Mouse (Mus musculus): Measurements from ENCODE around the gene Etfrf1. TPM values are rescaled to one million over a fixed set of nuclear protein-coding genes. Genes with fewer than 3 reads are reported as not detected.
A peak's percentile ranks its signal among the peaks of the same experiment; 100 is the strongest.

The Etfrf1 gene
- polyA plus RNA-seq, 1 experiment from 2014 or later = 43.1 TPM

DNA sequence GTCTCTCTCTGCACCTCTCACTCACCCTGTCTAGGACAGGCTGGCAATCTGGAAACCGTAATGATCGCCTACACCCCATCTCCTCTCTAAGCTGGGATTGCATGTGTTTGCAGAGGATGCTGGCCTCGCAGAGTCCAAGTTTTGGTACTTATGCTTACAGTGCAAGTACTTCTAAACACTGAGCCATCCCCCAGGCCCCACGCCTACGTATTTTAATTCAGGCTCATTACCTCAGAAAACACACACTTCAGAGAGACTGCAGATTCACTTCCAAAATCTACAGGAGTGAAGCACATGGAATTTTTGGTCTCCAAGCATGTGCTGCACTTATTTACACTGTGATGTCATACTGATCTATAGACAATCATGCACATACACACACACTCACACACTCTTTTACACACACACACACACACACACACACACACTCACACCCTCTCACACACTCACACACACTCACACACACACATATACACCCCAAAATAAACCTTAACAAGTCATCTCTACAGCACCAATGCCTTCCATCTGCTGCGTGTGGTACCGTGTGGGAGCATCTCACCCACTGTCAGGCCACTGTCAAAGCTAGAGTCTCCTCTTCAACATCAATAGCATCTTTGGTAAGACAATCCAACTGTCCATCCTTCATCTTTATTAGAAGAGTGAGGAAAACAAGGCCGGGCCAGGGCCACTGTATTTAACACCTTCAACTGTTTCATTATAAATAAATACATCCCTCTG lies 12.8 kb upstream of the Etfrf1 start:
- H3K27me3 ChIP-seq (replicated peaks) = no peaks in the 10 kb centered on the region
- no peak overlapping the region for H3K4me2 ChIP-seq (replicated peaks)
- no peak overlapping the region for H3K4me3 ChIP-seq (replicated peaks)
- no peaks in the 10 kb centered on the region for H3K36me3 ChIP-seq
- H3K27ac ChIP-seq = no peak overlapping the region
- no peaks in the 10 kb centered on the region for H3K9me3 ChIP-seq
- H3K9ac ChIP-seq = no peak overlapping the region
- ATAC-seq = no peak
- WGBS = 89% methylated on average over 8 of the region's 8 CpGs
- no peaks in the 10 kb centered on the region for H3K4me1 ChIP-seq (replicated peaks)

DNA sequence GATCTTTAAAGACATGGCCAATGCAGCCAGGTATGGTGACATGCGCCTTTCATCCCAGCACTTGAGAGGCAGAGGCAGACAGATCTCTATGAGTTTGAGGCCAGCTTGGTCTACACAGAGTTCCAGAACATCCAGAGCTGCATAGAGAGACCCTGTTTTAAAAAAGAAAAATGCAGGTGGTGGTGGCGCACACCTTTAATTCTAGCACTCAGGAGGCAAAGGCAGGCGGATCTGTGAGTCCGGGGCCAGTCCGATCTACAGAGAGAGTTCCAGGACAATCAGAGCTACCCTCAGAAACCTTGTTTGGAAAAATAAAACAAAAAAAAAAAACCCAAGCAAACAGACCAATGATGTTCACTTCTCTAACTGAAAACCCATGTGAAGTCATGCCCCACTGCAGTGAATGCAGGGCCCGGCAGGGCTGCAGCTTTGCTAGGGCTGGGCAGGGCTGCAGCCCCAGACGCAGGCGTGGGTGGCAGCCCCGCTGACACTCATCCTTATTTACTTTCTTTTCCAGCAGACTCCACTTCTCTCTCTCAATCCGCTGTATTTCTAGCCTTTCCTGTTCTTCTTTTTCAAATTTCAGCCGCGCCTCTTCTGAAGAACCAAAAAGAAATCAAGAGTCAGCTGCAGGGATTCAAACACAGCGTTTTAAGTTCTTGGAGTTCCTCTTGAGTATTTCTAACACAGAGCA lies 8.4 kb upstream of the Etfrf1 start:
- no peak for ATAC-seq
- Histone ChIP-seq H3K9me3 (no peaks in the 10 kb centered on the region), H3K4me1 (replicated peaks) (no peaks in the 10 kb centered on the region), H3K36me3 (no peaks in the 10 kb centered on the region), H3K4me3 (replicated peaks) (no peak overlapping the region), H3K4me2 (replicated peaks) (no peak overlapping the region), H3K27ac (no peak overlapping the region), H3K27me3 (replicated peaks) (no peaks in the 10 kb centered on the region), H3K9ac (no peak overlapping the region)
- 75% methylated on average over 13 of the region's 13 CpGs for WGBS

DNA sequence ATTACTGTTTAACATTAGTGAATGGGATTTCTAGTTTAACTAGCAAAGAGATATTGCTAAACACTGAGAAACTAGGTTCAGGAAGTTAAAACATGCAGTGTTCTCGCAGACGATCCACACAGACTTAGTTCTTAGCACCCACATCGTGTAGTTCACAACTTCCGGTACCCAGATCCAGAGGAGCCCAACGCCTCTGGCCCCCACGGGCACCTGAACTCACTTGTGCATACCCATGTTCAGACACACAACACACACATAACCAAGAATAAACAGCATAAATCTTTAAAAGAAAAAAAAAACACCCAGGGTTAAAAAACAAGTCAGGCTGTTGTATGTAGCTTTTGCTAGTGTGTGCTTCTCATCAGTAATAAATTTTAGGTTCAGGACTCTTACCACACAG lies 6.5 kb upstream of the Etfrf1 start:
- Histone ChIP-seq H3K36me3 (no peaks in the 10 kb centered on the region), H3K4me1 (replicated peaks) (no peaks in the 10 kb centered on the region), H3K4me2 (replicated peaks) (no peak overlapping the region), H3K4me3 (replicated peaks) (no peak overlapping the region), H3K27ac (no peak overlapping the region), H3K27me3 (replicated peaks) (no peaks in the 10 kb centered on the region), H3K9me3 (no peaks in the 10 kb centered on the region), H3K9ac (no peak overlapping the region)
- 82% methylated on average over 6 of the region's 6 CpGs for WGBS
- no peak for ATAC-seq

DNA sequence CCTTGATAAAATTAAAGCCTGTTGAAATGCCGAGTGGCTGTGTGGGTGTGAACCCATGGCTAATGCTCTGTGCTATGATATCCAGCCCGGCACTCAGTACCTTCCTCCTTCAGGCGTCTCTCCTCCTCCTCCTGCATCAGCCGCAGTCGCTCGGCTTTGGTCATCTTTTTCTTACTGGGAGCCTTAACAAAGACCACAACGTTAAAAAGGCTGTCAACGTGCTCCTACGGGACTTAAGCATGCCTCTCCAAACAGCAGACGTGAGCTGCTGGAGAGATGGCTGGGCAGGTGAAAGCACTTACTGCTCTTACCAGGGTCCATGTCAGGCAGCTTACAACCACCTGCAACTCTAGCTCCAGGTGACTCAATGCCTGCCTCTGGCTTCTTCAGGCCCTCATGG lies 5.8 kb upstream of the Etfrf1 start:
- no peak overlapping the region for H3K4me3 ChIP-seq (replicated peaks)
- WGBS = 76% methylated on average over 10 of the region's 10 CpGs
- no peak for ATAC-seq
- no peaks in the 10 kb centered on the region for H3K9me3 ChIP-seq
- H3K4me1 ChIP-seq (replicated peaks) = no peaks in the 10 kb centered on the region
- H3K36me3 ChIP-seq = no peaks in the 10 kb centered on the region
- no peak overlapping the region for H3K27ac ChIP-seq
- H3K4me2 ChIP-seq (replicated peaks) = no peak overlapping the region
- H3K27me3 ChIP-seq (replicated peaks) = no peaks in the 10 kb centered on the region
- no peak overlapping the region for H3K9ac ChIP-seq

DNA sequence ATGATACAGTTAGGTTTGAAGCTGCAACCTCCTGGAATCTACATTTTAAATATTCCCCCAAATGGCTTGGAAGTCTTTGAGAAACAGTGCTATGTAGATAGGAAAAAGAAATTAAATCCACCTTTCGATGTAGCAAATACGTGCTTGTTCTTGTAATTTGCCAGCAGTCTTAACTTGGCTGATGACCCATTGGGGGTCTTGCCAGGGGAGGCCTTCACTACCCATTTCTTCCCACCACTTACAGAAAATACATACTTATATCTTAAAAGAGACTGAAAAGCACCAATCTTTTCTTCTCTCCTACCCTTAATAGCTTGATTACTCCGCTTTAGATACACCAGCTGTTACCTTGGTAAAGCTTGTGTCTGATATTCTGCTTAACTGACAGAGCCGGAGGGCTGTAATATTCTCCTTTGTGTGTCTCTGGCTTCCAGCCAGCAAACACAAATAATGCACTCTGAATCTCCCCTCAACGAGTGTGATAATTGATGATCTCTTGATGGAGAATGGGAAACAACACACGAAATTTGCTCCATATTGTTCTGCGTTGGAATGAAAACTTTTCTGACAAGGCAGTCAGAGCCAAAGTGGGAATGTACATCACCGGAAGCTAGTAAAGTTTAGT lies 766 bp upstream of the Etfrf1 start:
- no peaks in the 10 kb centered on the region for H3K9me3 ChIP-seq
- WGBS = 34% methylated on average over 8 of the region's 8 CpGs
- peak overlapping the region; percentile 36 for H3K4me3 ChIP-seq (replicated peaks)
- H3K9ac ChIP-seq = no peak overlapping the region
- no peaks in the 10 kb centered on the region for H3K36me3 ChIP-seq
- H3K27me3 ChIP-seq (replicated peaks) = no peaks in the 10 kb centered on the region
- no peaks in the 10 kb centered on the region for H3K4me1 ChIP-seq (replicated peaks)
- H3K4me2 ChIP-seq (replicated peaks) = peak overlapping the region; percentile 65
- no peak for ATAC-seq
- H3K27ac ChIP-seq = no peak overlapping the region

DNA sequence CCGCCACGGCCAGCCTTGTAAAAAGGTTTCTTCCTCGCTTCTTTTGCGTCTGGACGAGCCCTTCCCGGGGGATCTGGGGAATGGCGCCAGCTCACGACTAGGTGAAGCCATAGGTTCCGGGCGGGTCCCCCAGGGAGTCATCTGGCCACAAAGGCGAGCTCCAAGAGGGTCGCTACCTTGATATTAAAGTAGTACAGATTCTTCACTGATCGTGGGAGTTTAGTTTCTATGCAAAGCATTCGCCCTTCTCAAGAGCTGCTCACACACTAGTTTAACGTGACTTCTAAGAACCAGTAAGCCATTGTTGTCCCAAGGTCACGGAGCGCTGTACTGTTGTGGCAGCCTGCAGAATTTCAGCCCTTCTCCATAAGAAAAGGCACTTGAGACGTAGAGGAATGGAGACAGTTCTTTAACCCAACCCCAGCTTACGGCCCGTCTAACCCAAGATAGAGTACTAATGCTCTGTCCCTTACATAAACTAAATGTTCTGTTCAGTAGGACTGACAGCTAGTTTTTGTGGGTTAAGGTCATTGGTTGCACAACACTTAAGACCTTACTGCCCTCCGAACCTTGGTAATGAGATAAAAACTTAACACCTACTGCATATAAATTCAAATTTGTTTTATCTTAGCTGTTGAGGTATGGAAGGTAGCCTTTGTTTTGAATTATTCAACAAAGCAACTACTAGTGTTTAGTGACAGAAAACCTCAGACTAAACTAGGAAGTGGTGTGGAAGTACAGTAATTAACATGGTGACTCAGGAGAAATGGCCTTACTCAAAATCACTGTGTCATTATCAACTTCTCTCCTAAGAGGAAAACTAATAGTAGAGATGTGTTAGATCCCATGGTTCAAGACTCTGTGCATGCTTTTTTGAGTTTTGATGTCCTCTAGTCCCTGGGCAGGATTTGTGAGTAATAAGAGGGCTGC lies 707 bp downstream of the Etfrf1 start:
- peak overlapping the region; percentile 79 for H3K9ac ChIP-seq
- H3K27me3 ChIP-seq (replicated peaks) = no peaks in the 10 kb centered on the region
- peak; percentile 58 for ATAC-seq
- WGBS = 3% methylated on average over 21 of the region's 21 CpGs
- peak overlapping the region; percentile 97 for H3K27ac ChIP-seq
- no peaks in the 10 kb centered on the region for H3K36me3 ChIP-seq
- no peaks in the 10 kb centered on the region for H3K4me1 ChIP-seq (replicated peaks)
- peak overlapping the region; percentile 61 for H3K4me2 ChIP-seq (replicated peaks)
- no peaks in the 10 kb centered on the region for H3K9me3 ChIP-seq
- peak overlapping the region; percentile 65 for H3K4me3 ChIP-seq (replicated peaks)

DNA sequence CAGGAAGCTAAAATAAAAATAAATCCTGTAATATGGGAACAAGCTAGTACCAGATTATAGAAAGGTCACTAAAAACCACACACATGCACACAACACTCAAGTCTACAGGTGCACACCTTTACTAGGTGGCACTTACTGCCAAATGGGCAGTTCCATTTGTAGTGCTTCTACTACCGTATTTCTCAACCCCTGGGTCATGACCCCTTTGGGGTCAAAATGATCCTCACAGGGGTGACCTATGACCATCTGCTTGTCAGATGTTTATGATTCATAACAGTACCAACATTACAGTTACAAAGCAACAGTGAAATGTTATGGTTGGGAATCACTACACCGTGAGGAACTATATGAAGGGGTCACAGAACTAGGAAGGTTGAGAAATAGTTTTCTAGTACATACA lies 3.0 kb downstream of the Etfrf1 start:
- Histone ChIP-seq H3K36me3 (no peaks in the 10 kb centered on the region), H3K9ac (no peak overlapping the region), H3K4me2 (replicated peaks) (no peak overlapping the region), H3K27ac (no peak overlapping the region), H3K4me1 (replicated peaks) (no peaks in the 10 kb centered on the region), H3K9me3 (no peaks in the 10 kb centered on the region), H3K27me3 (replicated peaks) (no peaks in the 10 kb centered on the region), H3K4me3 (replicated peaks) (no peak overlapping the region)
- no peak for ATAC-seq
- WGBS = 72% methylated on average over 2 of the region's 2 CpGs

DNA sequence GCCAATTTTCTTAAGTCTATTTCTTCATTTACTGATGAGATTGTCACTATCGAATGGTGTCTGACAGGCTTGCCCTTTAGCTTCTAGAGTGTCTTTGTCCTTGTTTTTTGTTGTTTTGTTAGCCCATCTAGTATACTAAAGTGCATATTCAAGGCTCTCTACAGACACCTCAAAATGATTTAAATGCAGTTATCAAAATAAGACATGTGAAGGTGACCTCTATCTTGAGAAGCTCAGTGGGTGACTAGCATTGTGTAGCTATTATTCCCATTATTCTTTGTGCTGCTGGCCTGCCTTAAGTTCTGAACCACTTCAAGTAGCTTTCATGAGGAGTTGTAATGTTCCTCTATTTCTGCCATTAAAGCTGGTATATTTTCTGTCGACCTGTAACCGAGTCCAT lies 4.9 kb downstream of the Etfrf1 start:
- H3K4me2 ChIP-seq (replicated peaks) = no peak overlapping the region
- H3K27ac ChIP-seq = no peak overlapping the region
- no peaks in the 10 kb centered on the region for H3K9me3 ChIP-seq
- no peak overlapping the region for H3K9ac ChIP-seq
- H3K36me3 ChIP-seq = peaks cover 4% of the 10 kb centered on the region; the same call in 1 of the 2 replicates
- 87% methylated on average over 3 of the region's 3 CpGs for WGBS
- no peaks in the 10 kb centered on the region for H3K4me1 ChIP-seq (replicated peaks)
- H3K4me3 ChIP-seq (replicated peaks) = no peak overlapping the region
- no peak for ATAC-seq
- no peaks in the 10 kb centered on the region for H3K27me3 ChIP-seq (replicated peaks)

DNA sequence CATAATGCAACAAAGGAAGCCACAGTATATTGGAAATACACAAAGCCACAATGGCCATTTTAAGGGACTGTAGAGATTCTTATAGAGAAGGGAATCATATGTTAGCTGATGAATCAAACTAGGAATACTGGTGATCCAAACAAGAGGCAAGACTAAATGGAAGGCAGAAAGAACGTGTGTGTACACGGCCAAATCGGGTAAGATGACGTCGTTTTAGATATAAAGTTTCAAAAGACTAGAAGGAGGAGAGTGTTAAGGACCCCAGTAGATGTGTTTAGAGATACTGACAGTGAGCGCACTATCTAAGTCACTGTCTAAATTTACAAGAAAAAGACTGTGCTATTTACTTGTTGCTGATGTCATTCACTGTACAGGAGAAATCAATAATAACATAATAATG lies 13.3 kb downstream of the Etfrf1 start:
- Histone ChIP-seq H3K4me3 (replicated peaks) (no peak overlapping the region), H3K4me2 (replicated peaks) (no peak overlapping the region), H3K9me3 (no peaks in the 10 kb centered on the region), H3K4me1 (replicated peaks) (no peaks in the 10 kb centered on the region), H3K27me3 (replicated peaks) (no peaks in the 10 kb centered on the region), H3K27ac (no peak overlapping the region), H3K36me3 (peaks cover 4% of the 10 kb centered on the region; the same call in 1 of the 2 replicates), H3K9ac (no peak overlapping the region)
- 92% methylated on average over 6 of the region's 6 CpGs for WGBS
- no peak for ATAC-seq

DNA sequence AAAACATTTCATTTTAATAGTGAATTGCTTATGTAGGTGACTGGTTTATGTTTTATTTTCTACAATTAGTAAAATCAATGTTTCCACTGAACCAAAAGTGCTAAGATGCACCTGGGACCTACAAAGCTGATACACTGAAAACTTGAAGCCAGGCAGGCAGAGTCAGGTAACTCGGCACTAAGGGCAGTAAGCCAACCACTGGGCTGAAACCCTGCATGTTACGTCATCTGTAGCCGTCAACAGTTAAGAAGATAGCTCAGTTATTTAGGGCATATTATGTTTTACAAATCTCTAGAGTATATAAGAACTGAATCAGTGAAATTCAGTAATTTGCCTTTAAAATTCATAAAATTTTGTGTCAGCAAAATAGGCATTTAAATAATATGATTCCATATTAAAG lies 15.4 kb downstream of the Etfrf1 start:
- Histone ChIP-seq H3K4me2 (replicated peaks) (no peak overlapping the region), H3K9me3 (no peaks in the 10 kb centered on the region), H3K36me3 (no peaks in the 10 kb centered on the region), H3K9ac (no peak overlapping the region), H3K27me3 (replicated peaks) (no peaks in the 10 kb centered on the region), H3K4me1 (replicated peaks) (no peaks in the 10 kb centered on the region), H3K27ac (no peak overlapping the region), H3K4me3 (replicated peaks) (no peak overlapping the region)
- ATAC-seq = no peak
- WGBS = 90% methylated on average over 3 of the region's 3 CpGs

DNA sequence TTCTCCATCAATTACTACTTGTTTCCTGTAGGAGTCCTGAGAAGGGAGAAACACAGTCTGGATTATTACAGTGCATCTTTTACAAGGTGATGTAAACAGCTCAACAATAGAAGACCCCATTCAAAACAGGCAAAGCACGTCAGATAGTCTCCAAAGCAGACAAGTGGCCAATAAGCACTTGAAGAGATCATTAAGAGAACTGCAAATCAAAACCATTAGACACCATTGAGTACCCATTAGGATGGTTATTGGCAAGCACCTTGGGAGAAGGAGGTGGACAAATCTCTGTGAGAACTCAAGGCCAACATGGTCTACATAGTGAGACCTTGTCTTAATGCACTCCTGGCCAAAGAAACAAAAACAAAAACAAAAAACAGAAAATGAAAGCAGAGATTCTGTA lies 23.5 kb downstream of the Etfrf1 start:
- Histone ChIP-seq H3K9ac (no peak overlapping the region), H3K4me2 (replicated peaks) (no peak overlapping the region), H3K9me3 (no peaks in the 10 kb centered on the region), H3K4me3 (replicated peaks) (no peak overlapping the region), H3K27ac (no peak overlapping the region), H3K4me1 (replicated peaks) (no peaks in the 10 kb centered on the region), H3K27me3 (replicated peaks) (no peaks in the 10 kb centered on the region), H3K36me3 (peaks cover 3% of the 10 kb centered on the region; the same call in 1 of the 2 replicates)
- 82% methylated on average over 1 of the region's 1 CpGs for WGBS
- ATAC-seq = no peak

DNA sequence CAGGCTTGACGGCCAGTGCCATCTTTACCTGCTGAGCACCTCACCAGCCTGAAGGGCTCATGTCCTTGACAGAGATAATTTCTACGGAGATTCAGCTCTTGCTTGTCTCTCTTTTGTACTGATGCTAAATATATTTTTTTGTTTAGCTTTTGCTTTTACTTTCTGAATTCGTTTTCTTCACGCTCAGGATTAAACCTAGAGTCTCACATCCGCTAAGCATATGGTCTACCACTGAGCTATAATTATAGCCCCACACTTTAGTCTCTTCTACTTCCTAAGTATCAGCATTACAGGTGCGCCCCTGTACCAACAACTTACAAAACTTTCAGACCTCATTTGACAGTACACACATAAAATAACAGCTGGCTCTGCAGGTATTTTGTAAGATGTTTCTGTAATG lies 24.4 kb downstream of the Etfrf1 start:
- Histone ChIP-seq H3K36me3 (peaks cover 3% of the 10 kb centered on the region; the same call in 1 of the 2 replicates), H3K9me3 (no peaks in the 10 kb centered on the region), H3K4me1 (replicated peaks) (no peaks in the 10 kb centered on the region), H3K27ac (no peak overlapping the region), H3K27me3 (replicated peaks) (no peaks in the 10 kb centered on the region), H3K4me3 (replicated peaks) (no peak overlapping the region), H3K4me2 (replicated peaks) (no peak overlapping the region), H3K9ac (no peak overlapping the region)
- no peak for ATAC-seq
- 88% methylated on average over 6 of the region's 6 CpGs for WGBS
